Mouse (Mus musculus) neural tube, embryonic 14.5 days (tissue): Measurements from ENCODE around the gene B430306N03Rik. TPM values are rescaled to one million over a fixed set of nuclear protein-coding genes. Genes with fewer than 3 reads are reported as not detected.

ENCODE experiments used
- ATAC-seq: fragments of 200-750 bp; cut with Nextera tagmentation; 2 replicates; pipeline ENCODE4 v1.8.0; 2017; ENCODE audit warnings: low read depth, mild to moderate bottlenecking, moderate TSS enrichment, moderate library complexity
- H3K27ac ChIP-seq: fragments of 300-500 bp; sonication (generic); 2 replicates; pipeline ENCODE4 v1.5.1; 2014; ENCODE audit warnings: low read depth, mild to moderate bottlenecking, control low read depth, low read length, moderate library complexity, mixed read lengths
- H3K27me3 ChIP-seq: fragments of 300-500 bp; sonication (generic); 2 replicates; pipeline ENCODE4 v1.6.1; 2014; ENCODE audit warnings: low read length; ENCODE audit not compliant: control insufficient read depth, insufficient read depth
- H3K36me3 ChIP-seq: fragments of 300-500 bp; sonication (generic); 2 replicates; pipeline ENCODE4 v1.6.1; 2014; ENCODE audit warnings: low read length, mixed read lengths; ENCODE audit not compliant: control insufficient read depth, insufficient read depth
- H3K4me1 ChIP-seq: fragments of 300-500 bp; sonication (generic); 2 replicates; pipeline ENCODE4 v1.6.1; 2014; ENCODE audit warnings: low read length; ENCODE audit not compliant: control insufficient read depth, insufficient read depth
- H3K4me2 ChIP-seq: fragments of 300-500 bp; sonication (generic); 2 replicates; pipeline ENCODE4 v1.6.1; 2014; ENCODE audit warnings: mild to moderate bottlenecking, low read depth, low read length, control low read depth
- H3K4me3 ChIP-seq: fragments of 300-500 bp; sonication (generic); 2 replicates; pipeline ENCODE4 v1.5.1; 2014; ENCODE audit warnings: low read depth, low read length, control low read depth, mixed read lengths
- H3K9ac ChIP-seq: fragments of 300-500 bp; sonication (generic); replicated peaks from 2 replicates; pipeline ENCODE4 v1.6.1; 2014; ENCODE audit warnings: low read depth, mild to moderate bottlenecking, control low read depth, low read length, mixed read lengths
- H3K9me3 ChIP-seq: fragments of 300-500 bp; sonication (generic); 2 replicates; pipeline ENCODE4 v1.6.1; 2016; ENCODE audit warnings: low read length; ENCODE audit not compliant: control insufficient read depth
- WGBS: fragments of 180-500 bp; shearing (Covaris S2); extraction: QIAGEN DNeasy Blood & Tissue Kit; methylation state at CpG from one replicate; pipeline ENCODE4 v1.1.7; 2014; 5-methylcytosine and 5-hydroxymethylcytosine counted together
- polyA plus RNA-seq: library from polyadenylated mRNA; unstranded; fragments of >200 nt; fragmentation: Nextera tagmentation; extraction: Ambion mirVana; gene quantifications from 2 replicates; pipeline ENCODE4 v1.2.1, GENCODE M21; 2014

The B430306N03Rik gene
- polyA plus RNA-seq, 1 experiment from 2014 or later, result not detected

- no peak overlapping the region for H3K4me3 ChIP-seq
- no peaks in the 10 kb centered on the region for H3K9me3 ChIP-seq
- H3K36me3 ChIP-seq, result no peaks in the 10 kb centered on the region
- H3K9ac ChIP-seq, result no peak overlapping the region
- H3K27me3 ChIP-seq, result no peaks in the 10 kb centered on the region
- H3K4me1 ChIP-seq, result no peaks in the 10 kb centered on the region
- WGBS, result 76% methylated on average over 3 of the region's 3 CpGs
- H3K4me2 ChIP-seq, result no peak overlapping the region
- no peak overlapping the region for H3K27ac ChIP-seq
- no peak for ATAC-seq
These were observed 46.4 kb downstream of the B430306N03Rik start for GRCm38 (mm10) chr17:48362346-48362745.

GRCm38 (mm10) chr17:48362966-48363365 is 47.0 kb downstream of the B430306N03Rik start:
- Histone ChIP-seq H3K4me1 (no peaks in the 10 kb centered on the region), H3K36me3 (no peaks in the 10 kb centered on the region), H3K27ac (no peak overlapping the region), H3K27me3 (no peaks in the 10 kb centered on the region), H3K9ac (no peak overlapping the region), H3K4me3 (no peak overlapping the region), H3K9me3 (no peaks in the 10 kb centered on the region), H3K4me2 (no peak overlapping the region)
- whole genome bisulfite sequencing, result 88% methylated on average over 8 of the region's 8 CpGs
- no peak for ATAC-seq

GRCm38 (mm10) chr17:48363421-48363965 is 47.6 kb downstream of the B430306N03Rik start:
- no peak overlapping the region for H3K4me3 ChIP-seq
- no peaks in the 10 kb centered on the region for H3K4me1 ChIP-seq
- no peaks in the 10 kb centered on the region for H3K27me3 ChIP-seq
- H3K9ac ChIP-seq, result no peak overlapping the region
- H3K36me3 ChIP-seq, result no peaks in the 10 kb centered on the region
- no peak overlapping the region for H3K4me2 ChIP-seq
- H3K27ac ChIP-seq, result no peak overlapping the region
- no peaks in the 10 kb centered on the region for H3K9me3 ChIP-seq
- WGBS, result 78% methylated on average over 6 of the region's 6 CpGs
- ATAC-seq, result no peak

GRCm38 (mm10) chr17:48365511-48366155 is 49.7 kb downstream of the B430306N03Rik start:
- Histone ChIP-seq H3K27ac (no peak overlapping the region), H3K4me1 (no peaks in the 10 kb centered on the region), H3K4me3 (no peak overlapping the region), H3K36me3 (no peaks in the 10 kb centered on the region), H3K4me2 (no peak overlapping the region), H3K9me3 (no peaks in the 10 kb centered on the region), H3K9ac (no peak overlapping the region), H3K27me3 (no peaks in the 10 kb centered on the region)
- WGBS, result 79% methylated on average over 9 of the region's 9 CpGs
- ATAC-seq, result no peak

- Histone ChIP-seq H3K9ac (no peak overlapping the region), H3K27me3 (no peaks in the 10 kb centered on the region), H3K27ac (no peak overlapping the region), H3K4me1 (no peaks in the 10 kb centered on the region), H3K4me2 (no peak overlapping the region), H3K4me3 (no peak overlapping the region), H3K9me3 (no peaks in the 10 kb centered on the region), H3K36me3 (no peaks in the 10 kb centered on the region)
- 70% methylated on average over 5 of the region's 5 CpGs for WGBS
- ATAC-seq, result no peak
These were observed 50.9 kb downstream of the B430306N03Rik start for GRCm38 (mm10) chr17:48366806-48367205.

- Histone ChIP-seq H3K4me2 (no peak overlapping the region), H3K36me3 (no peaks in the 10 kb centered on the region), H3K4me1 (no peaks in the 10 kb centered on the region), H3K9ac (no peak overlapping the region), H3K4me3 (no peak overlapping the region), H3K27me3 (no peaks in the 10 kb centered on the region), H3K9me3 (no peaks in the 10 kb centered on the region), H3K27ac (no peak overlapping the region)
- ATAC-seq, result no peak
These were observed 55.7 kb downstream of the B430306N03Rik start for GRCm38 (mm10) chr17:48371621-48372020.

- H3K4me1 ChIP-seq, result no peaks in the 10 kb centered on the region
- 81% methylated on average over 8 of the region's 8 CpGs for WGBS
These were observed 57.0 kb downstream of the B430306N03Rik start for GRCm38 (mm10) chr17:48372987-48373386.

GRCm38 (mm10) chr17:48376102-48376501 is 60.2 kb downstream of the B430306N03Rik start:
- H3K4me3 ChIP-seq, result no peak overlapping the region
- WGBS, result 83% methylated on average over 1 of the region's 1 CpGs
- no peaks in the 10 kb centered on the region for H3K36me3 ChIP-seq
- H3K4me1 ChIP-seq, result no peaks in the 10 kb centered on the region
- H3K27me3 ChIP-seq, result no peaks in the 10 kb centered on the region
- no peak overlapping the region for H3K4me2 ChIP-seq
- no peak overlapping the region for H3K27ac ChIP-seq
- ATAC-seq, result no peak
- no peaks in the 10 kb centered on the region for H3K9me3 ChIP-seq
- H3K9ac ChIP-seq, result no peak overlapping the region

More at GRCm38 (mm10) chr17:48372987-48373386, 57.0 kb downstream of the B430306N03Rik start:
- no peaks in the 10 kb centered on the region for H3K9me3 ChIP-seq
- no peak overlapping the region for H3K4me3 ChIP-seq
- no peaks in the 10 kb centered on the region for H3K27me3 ChIP-seq
- ATAC-seq, result no peak
- H3K9ac ChIP-seq, result no peak overlapping the region
- H3K36me3 ChIP-seq, result no peaks in the 10 kb centered on the region
- H3K4me2 ChIP-seq, result no peak overlapping the region
- H3K27ac ChIP-seq, result no peak overlapping the region
